Mouse (Mus musculus): ENCODE results near the gene Agr2. TPM values are rescaled to one million over a fixed set of nuclear protein-coding genes. Genes with fewer than 3 reads are reported as not detected.

Agr2 gene
- total RNA-seq (2014; rRNA removed): not detected in 2 replicates
- polyA plus RNA-seq (2015; fragmentation: Nextera tagmentation; extraction: Ambion mirVana): 0.20 TPM in 1 of 2 replicates, not detected in the other

GRCm38 (mm10) chr12:35992711-35993110, at the start of gene Agr2:
Gene Agr2, plus strand, starts transcription at chr12:35992907.
- Histone ChIP-seq H3K9ac (replicated peaks; ENCODE audit: low read length, poor library complexity, severe bottlenecking) (no peak within 1 kb of the TSS), H3K36me3 (ENCODE audit: insufficient read depth, low read length) (no peaks in the 10 kb centered on the region), H3K9me3 (ENCODE audit: low read length) (no peaks in the 10 kb centered on the region), H3K4me3 (ENCODE audit: low read depth, low read length) (no peak within 1 kb of the TSS), H3K27ac (ENCODE audit: low read depth, low read length) (no peak within 1 kb of the TSS), H3K27me3 (ENCODE audit: insufficient read depth, low read length) (no peaks in the 10 kb centered on the region), H3K4me1 (ENCODE audit: insufficient read depth, low read length) (no peaks in the 10 kb centered on the region), H3K4me2 (ENCODE audit: low read depth, low read length, poor library complexity, severe bottlenecking) (no peak within 1 kb of the TSS)
- ATAC-seq (ENCODE audit: low FRiP score) (no peak), DNase-seq (ENCODE audit: low spot score) (no peak)
- TF ChIP-seq CTCF (IDR thresholded peaks at IDR 0.05): no peak
- WGBS: 44% methylated on average over 9 of the region's 9 CpGs

- no peaks in the 10 kb centered on the region for H3K9me3 ChIP-seq (ENCODE audit: low read length)
- H3K4me3 ChIP-seq (ENCODE audit: low read depth, low read length): no peak overlapping the region
- no peak for TF ChIP-seq CTCF (IDR thresholded peaks at IDR 0.05)
- WGBS: 27% methylated on average over 1 of the region's 1 CpGs
- no peaks in the 10 kb centered on the region for H3K4me1 ChIP-seq (ENCODE audit: insufficient read depth, low read length)
- no peaks in the 10 kb centered on the region for H3K36me3 ChIP-seq (ENCODE audit: insufficient read depth, low read length)
- DNase-seq (ENCODE audit: low spot score) (peak; percentile 3), ATAC-seq (ENCODE audit: low FRiP score) (no peak)
- no peak overlapping the region for H3K9ac ChIP-seq (replicated peaks; ENCODE audit: low read length, poor library complexity, severe bottlenecking)
- no peaks in the 10 kb centered on the region for H3K27me3 ChIP-seq (ENCODE audit: insufficient read depth, low read length)
- no peak overlapping the region for H3K4me2 ChIP-seq (ENCODE audit: low read depth, low read length, poor library complexity, severe bottlenecking)
- H3K27ac ChIP-seq (ENCODE audit: low read depth, low read length): no peak overlapping the region
These were observed 41.0 kb upstream of the Agr2 start for GRCm38 (mm10) chr12:35951757-35952156.

- no peak overlapping the region for H3K27ac ChIP-seq (ENCODE audit: low read depth, low read length)
- no peak overlapping the region for H3K9ac ChIP-seq (replicated peaks; ENCODE audit: low read length, poor library complexity, severe bottlenecking)
- peak; percentile 24 for DNase-seq (ENCODE audit: low spot score)
- no peak for ATAC-seq (ENCODE audit: low FRiP score)
- no peaks in the 10 kb centered on the region for H3K27me3 ChIP-seq (ENCODE audit: insufficient read depth, low read length)
- peak; percentile 52 for TF ChIP-seq CTCF (IDR thresholded peaks at IDR 0.05)
- no peaks in the 10 kb centered on the region for H3K9me3 ChIP-seq (ENCODE audit: low read length)
- WGBS: 80% methylated on average over 2 of the region's 2 CpGs
- H3K4me1 ChIP-seq (ENCODE audit: insufficient read depth, low read length): no peaks in the 10 kb centered on the region
- no peaks in the 10 kb centered on the region for H3K36me3 ChIP-seq (ENCODE audit: insufficient read depth, low read length)
- no peak overlapping the region for H3K4me2 ChIP-seq (ENCODE audit: low read depth, low read length, poor library complexity, severe bottlenecking)
- H3K4me3 ChIP-seq (ENCODE audit: low read depth, low read length): no peak overlapping the region
These were observed 35.5 kb upstream of the Agr2 start for GRCm38 (mm10) chr12:35957235-35957634.

GRCm38 (mm10) chr12:35966098-35966767, 26.5 kb upstream of the Agr2 start:
- WGBS: 70% methylated on average over 7 of the region's 7 CpGs
- no peak overlapping the region for H3K9ac ChIP-seq (replicated peaks; ENCODE audit: low read length, poor library complexity, severe bottlenecking)
- H3K9me3 ChIP-seq (ENCODE audit: low read length): no peaks in the 10 kb centered on the region
- H3K4me1 ChIP-seq (ENCODE audit: insufficient read depth, low read length): no peaks in the 10 kb centered on the region
- H3K36me3 ChIP-seq (ENCODE audit: insufficient read depth, low read length): no peaks in the 10 kb centered on the region
- H3K27ac ChIP-seq (ENCODE audit: low read depth, low read length): no peak overlapping the region
- DNase-seq (ENCODE audit: low spot score) (no peak), ATAC-seq (ENCODE audit: low FRiP score) (no peak)
- H3K4me2 ChIP-seq (ENCODE audit: low read depth, low read length, poor library complexity, severe bottlenecking): no peak overlapping the region
- no peak overlapping the region for H3K4me3 ChIP-seq (ENCODE audit: low read depth, low read length)
- TF ChIP-seq CTCF (IDR thresholded peaks at IDR 0.05): no peak
- H3K27me3 ChIP-seq (ENCODE audit: insufficient read depth, low read length): no peaks in the 10 kb centered on the region

GRCm38 (mm10) chr12:35966768-35967141, 26.0 kb upstream of the Agr2 start:
- H3K36me3 ChIP-seq (ENCODE audit: insufficient read depth, low read length): no peaks in the 10 kb centered on the region
- no peaks in the 10 kb centered on the region for H3K4me1 ChIP-seq (ENCODE audit: insufficient read depth, low read length)
- DNase-seq (ENCODE audit: low spot score) (no peak), ATAC-seq (ENCODE audit: low FRiP score) (no peak)
- 81% methylated on average over 7 of the region's 7 CpGs for WGBS
- H3K4me3 ChIP-seq (ENCODE audit: low read depth, low read length): no peak overlapping the region
- H3K9me3 ChIP-seq (ENCODE audit: low read length): no peaks in the 10 kb centered on the region
- TF ChIP-seq CTCF (IDR thresholded peaks at IDR 0.05): no peak
- H3K27ac ChIP-seq (ENCODE audit: low read depth, low read length): no peak overlapping the region
- H3K27me3 ChIP-seq (ENCODE audit: insufficient read depth, low read length): no peaks in the 10 kb centered on the region
- no peak overlapping the region for H3K9ac ChIP-seq (replicated peaks; ENCODE audit: low read length, poor library complexity, severe bottlenecking)
- H3K4me2 ChIP-seq (ENCODE audit: low read depth, low read length, poor library complexity, severe bottlenecking): no peak overlapping the region

- no peak for TF ChIP-seq CTCF (IDR thresholded peaks at IDR 0.05)
- no peak for DNase-seq (ENCODE audit: low spot score)
- Histone ChIP-seq H3K4me3 (ENCODE audit: low read depth, low read length) (no peak overlapping the region), H3K9me3 (ENCODE audit: low read length) (no peaks in the 10 kb centered on the region), H3K4me2 (ENCODE audit: low read depth, low read length, poor library complexity, severe bottlenecking) (no peak overlapping the region), H3K9ac (replicated peaks; ENCODE audit: low read length, poor library complexity, severe bottlenecking) (no peak overlapping the region), H3K4me1 (ENCODE audit: insufficient read depth, low read length) (no peaks in the 10 kb centered on the region), H3K27me3 (ENCODE audit: insufficient read depth, low read length) (no peaks in the 10 kb centered on the region), H3K27ac (ENCODE audit: low read depth, low read length) (no peak overlapping the region), H3K36me3 (ENCODE audit: insufficient read depth, low read length) (no peaks in the 10 kb centered on the region)
- 84% methylated on average over 3 of the region's 3 CpGs for WGBS
- no peak for ATAC-seq (ENCODE audit: low FRiP score)
These were observed 16.8 kb upstream of the Agr2 start for GRCm38 (mm10) chr12:35975898-35976297.
